8 mouse cellular contexts compared by ENCODE assay signal in the genomic region with DNA sequence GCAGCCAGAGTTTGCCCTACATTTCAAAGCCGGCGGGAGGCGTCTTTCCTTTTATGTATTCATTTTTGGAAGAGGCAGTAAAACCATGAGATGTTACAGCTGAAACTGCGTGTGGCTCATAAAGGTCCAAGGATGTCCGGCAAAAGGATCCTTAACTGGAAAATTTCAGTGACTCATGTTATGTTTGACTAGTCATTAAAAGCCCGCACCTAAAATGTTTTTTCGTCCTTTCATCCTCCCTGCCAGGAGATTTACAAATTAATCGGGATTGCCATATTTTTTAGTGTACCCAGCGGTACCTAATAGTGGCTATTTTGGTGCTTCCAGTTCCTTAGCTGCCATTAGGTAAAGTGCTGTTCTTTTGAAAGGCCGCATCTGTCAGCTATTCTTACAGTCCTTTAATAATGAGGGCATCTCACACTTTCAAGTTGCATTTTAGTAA. TPM values are rescaled to one million over a fixed set of nuclear protein-coding genes. Genes with fewer than 3 reads are reported as not detected.
DNase-seq lines count a peak whose midpoint lies in the region; ATAC-seq and TF ChIP-seq lines count a peak whose summit lies in the region.

No protein-coding gene starts in this region.

- TF ChIP-seq CTCF in lung, postnatal 0 days (IDR thresholded peaks at IDR 0.05): 0 out of 2 replicates have a peak, but pooled peaks have one; percentile 1

- peak overlapping the region; percentile 63 for H3K4me2 ChIP-seq in lung, postnatal 0 days (replicated peaks; ENCODE audit: low read depth, low read length)
- peak overlapping the region; percentile 82 for H3K4me2 ChIP-seq in limb, embryonic 13.5 days (replicated peaks)
- peak overlapping the region; percentile 56 for H3K4me2 ChIP-seq in stomach, embryonic 15.5 days

- no peak for ATAC-seq in lung, postnatal 0 days
- no peak for ATAC-seq in limb, embryonic 13.5 days (ENCODE audit: low FRiP score, low read depth)
- ATAC-seq in stomach, embryonic 15.5 days (ENCODE audit: insufficient read depth, low FRiP score, low read depth): no peak
- no peak for ATAC-seq in activated CD4-positive, CD25-positive, alpha-beta regulatory T cell, adult 4 months

- DNase-seq in embryo, embryonic 10 days (ENCODE audit: low spot score): peak; percentile 23
- no peak for DNase-seq in embryo, embryonic 9.5 days (ENCODE audit: extremely low spot score)
- DNase-seq in lung, postnatal 0 days (ENCODE audit: low spot score): no peak
- no peak for DNase-seq in lung, postnatal 25 days (ENCODE audit: low spot score)
- DNase-seq in right cerebral cortex, postnatal 36 days (ENCODE audit: low spot score in 2 of 2): no peak

- H3K36me3 ChIP-seq in lung, postnatal 0 days (ENCODE audit: insufficient read depth, low read length): no peaks in the 10 kb centered on the region
- H3K36me3 ChIP-seq in limb, embryonic 13.5 days: no peaks in the 10 kb centered on the region
- H3K36me3 ChIP-seq in stomach, embryonic 15.5 days: no peaks in the 10 kb centered on the region

- no peak for TF ChIP-seq EP300 in lung, postnatal 0 days (IDR thresholded peaks at IDR 0.05)

- peaks cover 6% of the 10 kb centered on the region; the same call in 1 of the 2 replicates for H3K4me1 ChIP-seq in lung, postnatal 0 days (ENCODE audit: insufficient read depth, low read depth, low read length)
- peaks cover 12% of the 10 kb centered on the region for H3K4me1 ChIP-seq in limb, embryonic 13.5 days
- peaks cover 6% of the 10 kb centered on the region; the same call in 1 of the 2 replicates for H3K4me1 ChIP-seq in stomach, embryonic 15.5 days

- 15% methylated on average over 10 of the region's 10 CpGs for WGBS in lung, postnatal 0 days
- WGBS in limb, embryonic 13.5 days: 12% methylated on average over 10 of the region's 10 CpGs
- 13% methylated on average over 10 of the region's 10 CpGs for WGBS in stomach, embryonic 15.5 days

- H3K27ac ChIP-seq in lung, postnatal 0 days (ENCODE audit: low read length): peak overlapping the region; percentile 89
- H3K27ac ChIP-seq in limb, embryonic 13.5 days: peak overlapping the region; percentile 91
- H3K27ac ChIP-seq in stomach, embryonic 15.5 days: peak overlapping the region; percentile 88

- H3K9ac ChIP-seq in lung, postnatal 0 days (replicated peaks; ENCODE audit: low read depth): peak overlapping the region; percentile 70
- peak overlapping the region; percentile 74 for H3K9ac ChIP-seq in limb, embryonic 13.5 days
- peak overlapping the region; percentile 49; the same call in 1 of the 2 replicates for H3K9ac ChIP-seq in stomach, embryonic 15.5 days

- H3K4me3 ChIP-seq in lung, postnatal 0 days (ENCODE audit: low read depth, low read length): peak overlapping the region; percentile 94
- H3K4me3 ChIP-seq in limb, embryonic 13.5 days: peak overlapping the region; percentile 85
- H3K4me3 ChIP-seq in stomach, embryonic 15.5 days (replicated peaks): peak overlapping the region; percentile 99

- H3K27me3 ChIP-seq in lung, postnatal 0 days (replicated peaks; ENCODE audit: insufficient read depth, low read length): no peaks in the 10 kb centered on the region
- H3K27me3 ChIP-seq in limb, embryonic 13.5 days: no peaks in the 10 kb centered on the region
- H3K27me3 ChIP-seq in stomach, embryonic 15.5 days (replicated peaks): no peaks in the 10 kb centered on the region

- no peaks in the 10 kb centered on the region for H3K9me3 ChIP-seq in lung, postnatal 0 days (ENCODE audit: low read length)
- no peaks in the 10 kb centered on the region for H3K9me3 ChIP-seq in limb, embryonic 13.5 days
- no peaks in the 10 kb centered on the region for H3K9me3 ChIP-seq in stomach, embryonic 15.5 days

RNA-seq across cellular contexts. Expression of a gene that starts 0.6 kb away (rescaled TPM):
- polyA plus RNA-seq in lung, postnatal 0 days (2015; fragmentation: Nextera tagmentation; extraction: Ambion mirVana): 34.2 and 37.4 TPM in 2 replicates
- polyA plus RNA-seq in limb, embryonic 13.5 days (2015; fragmentation: Nextera tagmentation; extraction: Ambion mirVana): 75.2 and 77.2 TPM in 2 replicates
- 72.1 and 77.8 TPM in 2 replicates for polyA plus RNA-seq in stomach, embryonic 15.5 days (2015; fragmentation: Nextera tagmentation; extraction: Ambion mirVana)
- polyA plus RNA-seq in activated CD4-positive, CD25-positive, alpha-beta regulatory T cell, adult 4 months (2017; shearing (Covaris generic)): 10 to 100 TPM; 40.4 to 44.2 TPM

RNA-seq across cellular contexts. Expression of a gene that starts 51.6 kb away (rescaled TPM):
- 64.3 and 70.1 TPM in 2 replicates for polyA plus RNA-seq in lung, postnatal 0 days (2015; fragmentation: Nextera tagmentation; extraction: Ambion mirVana)
- 193 and 195 TPM in 2 replicates for polyA plus RNA-seq in limb, embryonic 13.5 days (2015; fragmentation: Nextera tagmentation; extraction: Ambion mirVana)
- polyA plus RNA-seq in stomach, embryonic 15.5 days (2015; fragmentation: Nextera tagmentation; extraction: Ambion mirVana): 166 and 173 TPM in 2 replicates
- 100 to 1,000 TPM; 186 to 201 TPM for polyA plus RNA-seq in activated CD4-positive, CD25-positive, alpha-beta regulatory T cell, adult 4 months (2017; shearing (Covaris generic))

RNA-seq across cellular contexts. Expression of a gene that starts 58.9 kb away (rescaled TPM):
- not detected in 2 replicates for polyA plus RNA-seq in lung, postnatal 0 days (2015; fragmentation: Nextera tagmentation; extraction: Ambion mirVana)
- polyA plus RNA-seq in limb, embryonic 13.5 days (2015; fragmentation: Nextera tagmentation; extraction: Ambion mirVana): not detected in 2 replicates
- polyA plus RNA-seq in stomach, embryonic 15.5 days (2015; fragmentation: Nextera tagmentation; extraction: Ambion mirVana): not detected in 2 replicates
- not detected for polyA plus RNA-seq in activated CD4-positive, CD25-positive, alpha-beta regulatory T cell, adult 4 months (2017; shearing (Covaris generic))
